Mouse (Mus musculus) lung, embryonic 14.5 days (tissue): Measurements from ENCODE around the gene Padi6. TPM values are rescaled to one million over a fixed set of nuclear protein-coding genes. Genes with fewer than 3 reads are reported as not detected.
A peak's percentile ranks its signal among the peaks of the same experiment; 100 is the strongest.

Experiments used
- ATAC-seq: fragments of 200-750 bp; cut with Nextera tagmentation; 2 replicates; pipeline ENCODE4 v1.8.0; 2017; ENCODE audit warnings: mild to moderate bottlenecking, moderate TSS enrichment, moderate library complexity; ENCODE audit not compliant: insufficient read depth
- DNase-seq: peaks from one replicate; pipeline ENCODE4 v3.0.0-alpha.2; 2015
- H3K27ac ChIP-seq: fragments of 300-500 bp; sonication (generic); 2 replicates; pipeline ENCODE4 v1.5.1; 2014; ENCODE audit warnings: low read depth, mild to moderate bottlenecking, moderate library complexity
- H3K27me3 ChIP-seq: fragments of 300-500 bp; sonication (generic); 2 replicates; pipeline ENCODE4 v1.6.1; 2014; ENCODE audit warnings: low read length, control low read depth; ENCODE audit not compliant: insufficient read depth
- H3K36me3 ChIP-seq: fragments of 300-500 bp; sonication (generic); 2 replicates; pipeline ENCODE4 v1.6.1; 2014; ENCODE audit warnings: control low read depth; ENCODE audit not compliant: insufficient read depth
- H3K4me1 ChIP-seq: fragments of 300-500 bp; sonication (generic); 2 replicates; pipeline ENCODE4 v1.6.1; 2014; ENCODE audit warnings: antibody characterized with exemption, control low read depth; ENCODE audit not compliant: insufficient read depth
- H3K4me2 ChIP-seq: fragments of 300-500 bp; sonication (generic); 2 replicates; pipeline ENCODE4 v1.6.1; 2014; ENCODE audit warnings: mild to moderate bottlenecking
- H3K4me3 ChIP-seq: fragments of 300-500 bp; sonication (generic); 2 replicates; pipeline ENCODE4 v1.5.1; 2014; ENCODE audit warnings: low read depth, low read length
- H3K9ac ChIP-seq: fragments of 300-500 bp; sonication (generic); 2 replicates; pipeline ENCODE4 v1.6.1; 2014
- H3K9me3 ChIP-seq: fragments of 300-500 bp; sonication (generic); 2 replicates; pipeline ENCODE4 v1.6.1; 2016; ENCODE audit warnings: low read depth, low read length, control low read depth
- CTCF ChIP-seq: IDR thresholded peaks from 2 replicates; pipeline ENCODE4 v1.5.1; 2016; ENCODE audit warnings: antibody characterized with exemption, low read depth
- WGBS: fragments of 180-500 bp; shearing (Covaris S2); extraction: QIAGEN DNeasy Blood & Tissue Kit; methylation state at CpG from one replicate; pipeline ENCODE4 v1.1.7; 2014; 5-methylcytosine and 5-hydroxymethylcytosine counted together
- microRNA-seq: library from miRNA; unstranded; fragments of <30 nt; microRNA quantifications from one replicate; pipeline ENCODE4, GENCODE M21; 2016; ENCODE audit warnings: borderline number of aligned reads
- polyA plus RNA-seq: library from polyadenylated mRNA; unstranded; fragments of >200 nt; fragmentation: Nextera tagmentation; extraction: Ambion mirVana; gene quantifications from 2 replicates; pipeline ENCODE4 v1.2.1, GENCODE M21; 2014

Gene Padi6
- polyA plus RNA-seq, 1 experiment from 2014 or later: not detected

DNA sequence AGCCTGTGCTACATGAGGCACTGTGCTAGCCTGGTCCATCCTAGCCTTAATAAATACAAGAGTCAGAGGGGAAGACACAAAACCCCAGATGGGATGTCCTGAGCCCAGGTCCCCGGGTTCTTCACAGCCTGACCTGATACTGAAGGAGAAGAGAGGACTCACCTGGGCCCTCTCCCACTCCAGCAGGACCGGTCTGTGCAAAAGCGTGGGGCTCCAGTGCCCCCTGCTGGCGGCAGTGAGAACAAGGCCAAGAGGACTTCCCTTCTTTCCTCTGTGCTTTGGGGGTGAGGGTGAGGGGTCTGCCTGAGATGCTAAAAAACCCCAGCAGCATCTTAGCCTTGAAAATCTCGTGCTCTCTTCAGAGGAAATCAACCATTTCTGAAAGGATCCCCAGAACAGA lies 63.4 kb downstream of the Padi6 start:
- H3K27me3 ChIP-seq: no peaks in the 10 kb centered on the region
- no peaks in the 10 kb centered on the region for H3K4me1 ChIP-seq
- H3K9me3 ChIP-seq: no peaks in the 10 kb centered on the region
- TF ChIP-seq CTCF: peak; percentile 87
- DNase-seq: peak; percentile 68
- no peak overlapping the region for H3K27ac ChIP-seq
- H3K4me3 ChIP-seq: no peak overlapping the region
- 14% methylated on average over 5 of the region's 5 CpGs for WGBS
- no peaks in the 10 kb centered on the region for H3K36me3 ChIP-seq
- no peak for ATAC-seq
- no peak overlapping the region for H3K9ac ChIP-seq
- no peak overlapping the region for H3K4me2 ChIP-seq

Small RNA genes lying within 50 kb of the gene (microRNA-seq; reads per million reads assigned to microRNA genes)
- gene Gm23045 (not detected), gene Gm25951 (not detected)

Other genes starting within 250 kb of the Padi6 start
- gene Arhgef10l, start 76.6 kb downstream of the Padi6 start, polyA plus RNA-seq: 13.5 and 16.1 TPM in 2 replicates
- 54.9 and 62.8 TPM in 2 replicates for gene Rcc2, start 42.1 kb downstream of the Padi6 start, polyA plus RNA-seq
- gene Padi4, start 31.6 kb upstream of the Padi6 start, polyA plus RNA-seq: 1.8 and 2.1 TPM in 2 replicates
- gene Padi3, start 68.0 kb upstream of the Padi6 start, polyA plus RNA-seq: 0.12 and 0.14 TPM in 2 replicates
- 0.04 and 0.11 TPM in 2 replicates for gene Padi1, start 103.1 kb upstream of the Padi6 start, polyA plus RNA-seq
- gene Padi2, start 163.7 kb upstream of the Padi6 start, polyA plus RNA-seq: 1.1 and 1.8 TPM in 2 replicates
- 382 and 392 TPM in 2 replicates for gene Sdhb, start 218.6 kb upstream of the Padi6 start, polyA plus RNA-seq
- gene Atp13a2, start 244.2 kb upstream of the Padi6 start, polyA plus RNA-seq: 34.0 and 37.2 TPM in 2 replicates